Mouse (Mus musculus): ENCODE measurements around the gene Gpr158. TPM values are rescaled to one million over a fixed set of nuclear protein-coding genes. Genes with fewer than 3 reads are reported as not detected.

Gene Gpr158
- polyA plus RNA-seq, 1 experiment = not detected

DNA sequence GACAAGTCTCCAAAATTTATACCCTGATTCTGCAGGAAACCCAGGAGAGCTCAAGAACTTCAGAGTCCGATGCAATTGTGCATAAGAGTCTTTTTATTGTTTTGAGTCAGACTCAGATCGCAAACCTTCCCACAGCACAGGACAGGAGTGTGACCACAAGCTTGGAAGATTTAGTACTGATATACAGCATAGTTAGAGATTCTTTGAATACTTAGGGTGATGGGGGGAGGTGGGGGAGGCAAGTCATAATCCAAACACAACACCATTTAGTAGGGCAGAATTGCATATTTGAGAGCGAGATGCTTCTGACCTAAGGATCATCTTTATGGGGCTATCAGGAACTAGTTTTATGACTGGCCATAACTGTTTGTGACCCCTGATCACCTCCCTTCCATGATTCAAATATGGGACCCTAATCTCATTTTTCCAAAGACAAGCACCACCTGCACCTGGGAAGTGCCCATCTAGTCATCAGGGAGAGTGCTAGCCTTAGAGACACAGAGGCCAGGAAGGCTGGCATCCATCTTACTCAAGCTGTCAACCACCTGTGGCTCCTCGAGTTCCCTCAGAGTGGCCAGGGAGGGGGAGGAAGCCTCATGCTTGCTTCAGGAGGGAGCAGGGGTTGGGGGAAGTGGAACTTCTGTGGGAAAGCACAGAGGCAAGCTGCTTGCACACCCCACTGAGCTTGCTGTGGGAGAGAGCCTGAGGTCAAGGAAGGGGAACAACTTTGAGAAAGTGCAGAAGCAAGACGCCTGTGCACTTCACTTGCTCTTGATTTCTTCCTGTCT lies 326.7 kb downstream of the Gpr158 start:
- no peaks in the 10 kb centered on the region for H3K4me1 ChIP-seq
- TF ChIP-seq GATA1 (IDR thresholded peaks at IDR 0.05; ENCODE audit: borderline replicate concordance, low read length) (no peak), FLI1 (IDR thresholded peaks at IDR 0.05; ENCODE audit: low read length) (no peak)
- no peaks in the 10 kb centered on the region for H3K36me3 ChIP-seq (replicated peaks; ENCODE audit: low read length)
- peaks cover 33% of the 10 kb centered on the region for H3K9me3 ChIP-seq
- no peaks in the 10 kb centered on the region for H3K27me3 ChIP-seq (replicated peaks)
- no peak overlapping the region for H3K4me3 ChIP-seq (replicated peaks)

DNA sequence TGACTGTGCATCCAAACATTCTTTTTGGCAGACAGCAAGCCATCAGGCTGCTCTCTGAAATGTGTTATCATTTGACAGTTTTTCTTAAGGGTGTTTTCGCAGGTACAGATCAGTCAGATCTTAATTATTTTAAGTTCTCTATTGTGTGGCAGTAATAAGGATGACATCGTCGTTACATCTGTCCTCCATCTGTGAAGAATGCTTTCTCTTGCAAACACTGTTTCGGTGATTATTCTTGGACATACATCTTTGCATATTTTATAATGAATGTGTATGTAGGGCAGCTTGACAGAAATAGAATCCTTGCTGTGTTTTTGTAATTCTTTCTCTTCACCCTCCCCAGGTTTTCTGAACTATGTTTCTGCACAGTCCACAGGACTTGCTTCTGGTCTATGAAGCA lies 360.7 kb downstream of the Gpr158 start:
- Histone ChIP-seq H3K4me3 (replicated peaks) (no peak overlapping the region), H3K9me3 (no peaks in the 10 kb centered on the region), H3K4me1 (no peaks in the 10 kb centered on the region), H3K36me3 (replicated peaks; ENCODE audit: low read length) (no peaks in the 10 kb centered on the region), H3K27me3 (replicated peaks) (no peaks in the 10 kb centered on the region)
- no peak for TF ChIP-seq GATA1 (IDR thresholded peaks at IDR 0.05; ENCODE audit: borderline replicate concordance, low read length)
- TF ChIP-seq FLI1 (IDR thresholded peaks at IDR 0.05; ENCODE audit: low read length) = no peak

- Histone ChIP-seq H3K27me3 (replicated peaks) (no peaks in the 10 kb centered on the region), H3K4me1 (no peaks in the 10 kb centered on the region), H3K4me3 (replicated peaks) (no peak overlapping the region), H3K9me3 (peaks cover 4% of the 10 kb centered on the region; the same call in 1 of the 2 replicates), H3K36me3 (replicated peaks; ENCODE audit: low read length) (no peaks in the 10 kb centered on the region)
- TF ChIP-seq FLI1 (IDR thresholded peaks at IDR 0.05; ENCODE audit: low read length) (no peak), GATA1 (IDR thresholded peaks at IDR 0.05; ENCODE audit: borderline replicate concordance, low read length) (no peak)
Observed at GRCm38 (mm10) chr2:21783721-21784120, 416.4 kb downstream of the Gpr158 start.

DNA sequence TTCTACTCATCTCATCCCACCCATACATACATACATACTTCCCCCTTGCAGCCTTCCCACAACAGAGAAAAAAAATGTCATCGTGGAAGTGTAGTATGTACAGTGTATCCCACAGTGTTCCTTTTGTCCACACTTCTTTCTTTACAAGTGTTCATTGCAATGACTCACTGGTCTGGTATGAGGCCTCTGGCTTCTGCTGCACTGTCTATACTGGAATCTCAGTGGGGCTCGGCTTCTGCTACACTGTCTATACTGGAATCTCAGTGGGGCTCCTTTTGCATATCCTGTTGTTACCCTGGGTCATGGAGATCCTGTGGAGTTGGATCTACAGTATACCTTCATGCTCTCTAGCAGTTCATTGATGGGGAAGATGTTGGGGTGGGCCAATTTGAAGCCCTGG lies 425.8 kb downstream of the Gpr158 start:
- no peaks in the 10 kb centered on the region for H3K27me3 ChIP-seq (replicated peaks)
- TF ChIP-seq GATA1 (IDR thresholded peaks at IDR 0.05; ENCODE audit: borderline replicate concordance, low read length) = no peak
- no peak for TF ChIP-seq FLI1 (IDR thresholded peaks at IDR 0.05; ENCODE audit: low read length)
- no peaks in the 10 kb centered on the region; the same call in 1 of the 2 replicates for H3K9me3 ChIP-seq
- H3K4me3 ChIP-seq (replicated peaks) = no peak overlapping the region
- no peaks in the 10 kb centered on the region for H3K4me1 ChIP-seq
- no peaks in the 10 kb centered on the region for H3K36me3 ChIP-seq (replicated peaks; ENCODE audit: low read length)

DNA sequence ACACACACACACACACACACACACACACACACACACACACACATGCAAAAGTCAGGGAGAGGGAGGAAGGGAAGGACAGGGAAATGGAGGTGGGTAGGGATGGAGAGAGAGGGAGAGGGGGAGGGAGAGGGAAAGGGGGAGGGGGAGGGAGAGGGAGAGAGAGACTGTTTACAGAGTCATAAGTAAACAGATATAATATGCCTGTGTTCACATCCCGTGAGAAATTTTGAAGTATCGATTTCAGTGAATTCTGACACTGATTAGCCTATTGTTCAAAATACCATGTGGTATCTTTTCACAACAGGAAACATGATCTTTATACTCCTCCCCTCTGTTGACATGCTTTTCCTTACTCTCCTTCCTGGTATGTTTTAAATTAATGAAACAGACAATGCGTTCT lies 432.3 kb downstream of the Gpr158 start:
- Histone ChIP-seq H3K4me3 (replicated peaks) (no peak overlapping the region), H3K36me3 (replicated peaks; ENCODE audit: low read length) (no peaks in the 10 kb centered on the region), H3K4me1 (no peaks in the 10 kb centered on the region), H3K9me3 (no peaks in the 10 kb centered on the region; the same call in 1 of the 2 replicates), H3K27me3 (replicated peaks) (no peaks in the 10 kb centered on the region)
- TF ChIP-seq GATA1 (IDR thresholded peaks at IDR 0.05; ENCODE audit: borderline replicate concordance, low read length) (no peak), FLI1 (IDR thresholded peaks at IDR 0.05; ENCODE audit: low read length) (no peak)

GRCm38 (mm10) chr2:21800045-21800444 lies 432.7 kb downstream of the Gpr158 start:
- Histone ChIP-seq H3K27me3 (replicated peaks) (no peaks in the 10 kb centered on the region), H3K4me3 (replicated peaks) (no peak overlapping the region), H3K36me3 (replicated peaks; ENCODE audit: low read length) (no peaks in the 10 kb centered on the region), H3K4me1 (no peaks in the 10 kb centered on the region), H3K9me3 (no peaks in the 10 kb centered on the region)
- no peak for TF ChIP-seq FLI1 (IDR thresholded peaks at IDR 0.05; ENCODE audit: low read length)
- TF ChIP-seq GATA1 (IDR thresholded peaks at IDR 0.05; ENCODE audit: borderline replicate concordance, low read length) = no peak

- 0 out of 2 replicates have a peak, but pooled peaks cover 3% of the 10 kb centered on the region for H3K9me3 ChIP-seq
- H3K4me1 ChIP-seq = no peaks in the 10 kb centered on the region
- no peak overlapping the region for H3K4me3 ChIP-seq (replicated peaks)
- H3K27me3 ChIP-seq (replicated peaks) = no peaks in the 10 kb centered on the region
- TF ChIP-seq FLI1 (IDR thresholded peaks at IDR 0.05; ENCODE audit: low read length) = no peak
- TF ChIP-seq GATA1 (IDR thresholded peaks at IDR 0.05; ENCODE audit: borderline replicate concordance, low read length) = no peak
- no peaks in the 10 kb centered on the region for H3K36me3 ChIP-seq (replicated peaks; ENCODE audit: low read length)
Observed at GRCm38 (mm10) chr2:21808510-21808909, 441.2 kb downstream of the Gpr158 start.

DNA sequence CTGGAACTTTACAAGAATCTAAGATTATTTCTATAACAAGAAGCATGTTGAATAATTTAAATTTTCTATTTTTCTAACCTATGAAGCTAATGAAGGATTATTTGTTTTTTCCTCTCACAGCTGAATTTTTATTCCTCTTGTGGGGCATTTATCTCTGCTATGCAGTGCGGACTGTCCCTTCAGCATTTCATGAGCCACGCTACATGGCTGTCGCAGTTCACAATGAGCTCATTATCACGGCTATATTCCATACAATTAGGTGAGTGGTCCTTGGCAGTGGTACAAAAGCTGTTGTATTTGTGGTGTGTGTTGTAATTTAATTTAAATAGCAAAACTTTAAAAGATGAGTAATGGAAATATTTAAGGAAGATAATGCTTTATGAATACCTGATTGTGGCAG lies 443.1 kb downstream of the Gpr158 start:
- TF ChIP-seq GATA1 (IDR thresholded peaks at IDR 0.05; ENCODE audit: borderline replicate concordance, low read length) (no peak), FLI1 (IDR thresholded peaks at IDR 0.05; ENCODE audit: low read length) (no peak)
- Histone ChIP-seq H3K9me3 (0 out of 2 replicates have a peak, but pooled peaks cover 3% of the 10 kb centered on the region), H3K4me1 (no peaks in the 10 kb centered on the region), H3K4me3 (replicated peaks) (no peak overlapping the region), H3K27me3 (replicated peaks) (no peaks in the 10 kb centered on the region), H3K36me3 (replicated peaks; ENCODE audit: low read length) (no peaks in the 10 kb centered on the region)

DNA sequence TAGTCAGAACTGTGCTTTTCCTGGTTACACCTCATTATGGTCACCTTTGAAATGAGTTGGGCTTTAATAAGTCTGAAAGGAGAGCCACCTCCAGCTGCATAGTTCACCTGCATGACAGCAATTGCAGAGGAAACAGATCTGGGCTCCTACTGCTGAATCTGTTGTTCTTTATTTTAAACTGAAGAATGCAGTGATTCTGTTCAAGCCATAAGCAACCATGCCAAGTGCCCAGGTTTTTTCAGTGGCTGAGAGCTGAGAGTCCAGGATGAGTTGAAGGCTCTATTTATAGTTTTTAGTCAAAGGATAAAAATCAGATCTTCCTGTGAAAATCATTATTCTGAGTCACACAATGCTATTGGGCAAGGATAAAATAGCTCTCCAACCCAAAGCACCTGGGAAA lies 496.7 kb downstream of the Gpr158 start:
- H3K27me3 ChIP-seq (replicated peaks) = no peaks in the 10 kb centered on the region
- H3K36me3 ChIP-seq (replicated peaks; ENCODE audit: low read length) = no peaks in the 10 kb centered on the region
- H3K4me3 ChIP-seq (replicated peaks) = no peak overlapping the region
- TF ChIP-seq GATA1 (IDR thresholded peaks at IDR 0.05; ENCODE audit: borderline replicate concordance, low read length) (no peak), FLI1 (IDR thresholded peaks at IDR 0.05; ENCODE audit: low read length) (no peak)
- no peaks in the 10 kb centered on the region for H3K9me3 ChIP-seq
- no peaks in the 10 kb centered on the region for H3K4me1 ChIP-seq

Other genes starting within 250 kb of the Gpr158 start
- 0.32 TPM in 1 of 2 replicates, not detected in the other for gene Enkur, start 162.2 kb upstream of the Gpr158 start, polyA plus RNA-seq (2012; ENCODE audit: insufficient read depth, low replicate concordance)
- 0.54 TPM in 1 of 2 replicates, not detected in the other for gene Thnsl1, start 161.8 kb upstream of the Gpr158 start, polyA plus RNA-seq (2012; ENCODE audit: insufficient read depth, low replicate concordance)